Mouse (Mus musculus) liver, postnatal 0 days (tissue): ENCODE data around the gene Pde2a.

Experiments used
- CTCF ChIP-seq: sonication (generic); IDR thresholded peaks from 2 replicates; pipeline ENCODE4 v1.5.1; 2016; ENCODE audit warnings: antibody characterized with exemption, low read depth
- EP300 ChIP-seq: IDR thresholded peaks from 2 replicates; pipeline ENCODE4 v1.6.1; 2016; ENCODE audit warnings: antibody characterized with exemption, low read depth, mild to moderate bottlenecking

DNA sequence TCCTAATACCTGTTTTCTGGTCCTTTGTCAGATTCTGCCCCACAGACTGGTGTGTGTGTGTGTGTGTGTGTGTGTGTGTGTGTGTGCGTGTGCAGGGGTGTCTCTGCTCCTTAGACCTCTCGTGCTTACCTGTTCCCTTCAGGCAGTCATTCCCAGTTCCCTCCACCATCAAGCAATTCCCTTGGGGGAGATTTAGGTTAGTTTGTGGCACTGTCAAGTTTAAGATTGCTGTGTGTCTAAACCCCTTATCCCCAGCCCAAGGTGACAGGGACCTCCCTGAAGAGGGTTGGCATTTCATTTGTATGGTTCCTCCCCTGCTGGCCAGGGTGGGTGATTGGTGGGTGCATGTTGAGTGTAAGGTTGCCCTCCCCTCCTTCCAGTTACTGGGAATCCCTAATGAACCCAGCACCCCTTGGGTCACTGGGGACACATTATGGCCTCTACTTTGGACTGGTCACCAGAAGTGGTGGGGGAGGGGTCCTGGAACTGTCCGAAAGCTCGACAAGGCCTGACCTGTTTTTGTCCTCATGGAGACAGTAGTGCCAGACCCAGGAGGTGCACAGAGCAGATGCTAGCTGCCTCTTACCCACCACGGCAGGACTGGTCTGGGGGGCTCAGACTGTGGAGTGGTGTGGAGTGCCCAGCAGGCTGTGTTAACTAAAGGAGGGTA lies 42.6 kb upstream of the Pde2a start:
- TF ChIP-seq EP300 (no peak), CTCF (no peak)
